Comparison of ENCODE assay signal across 8 mouse cellular contexts in genomic region chr7:6191376-6191775, GRCm38 (mm10). TPM values are rescaled to one million over a fixed set of nuclear protein-coding genes. Genes with fewer than 3 reads are reported as not detected.
DNase-seq lines count a peak whose midpoint lies in the region; ATAC-seq lines count a peak whose summit lies in the region.

No protein-coding gene starts in this region.

- no peak overlapping the region for H3K4me3 ChIP-seq in forebrain, embryonic 11.5 days (ENCODE audit: low read depth, low read length)
- no peak overlapping the region for H3K4me3 ChIP-seq in forebrain, embryonic 15.5 days

- DNase-seq in forebrain, embryonic 11.5 days (ENCODE audit: low spot score) = peak; percentile 72
- DNase-seq in T-cell, adult 2 months (ENCODE audit: low spot score) = peak; percentile 58
- DNase-seq in cerebellum, postnatal 4 days (ENCODE audit: low spot score in 2 of 2) = peak; percentile 55 to 72
- DNase-seq in layer of hippocampus, adult 9-11 months = peak; percentile 63
- peak; percentile 38 to 64 for DNase-seq in spleen, postnatal 36 days (ENCODE audit: low spot score in 2 of 2)

- no peaks in the 10 kb centered on the region for H3K4me1 ChIP-seq in forebrain, embryonic 11.5 days (replicated peaks; ENCODE audit: control insufficient read depth, insufficient read depth, low read length)
- no peaks in the 10 kb centered on the region for H3K4me1 ChIP-seq in forebrain, embryonic 15.5 days

- peak; percentile 12; the same call in 1 of the 2 replicates for ATAC-seq in forebrain, embryonic 11.5 days (replicated peaks; ENCODE audit: low FRiP score)
- ATAC-seq in forebrain, embryonic 15.5 days (replicated peaks) = no peak
- ATAC-seq in granulocyte monocyte progenitor cell, adult 5-6 weeks (replicated peaks; ENCODE audit: poor library complexity, severe bottlenecking) = peak; percentile 68
- peak; percentile 80 for ATAC-seq in megakaryocyte progenitor cell, adult 5-6 weeks (replicated peaks; ENCODE audit: poor library complexity)

- no peak overlapping the region for H3K9ac ChIP-seq in forebrain, embryonic 11.5 days (ENCODE audit: low read length)
- H3K9ac ChIP-seq in forebrain, embryonic 15.5 days (replicated peaks) = no peak overlapping the region

- no peak overlapping the region for H3K27ac ChIP-seq in forebrain, embryonic 11.5 days (ENCODE audit: low read depth, low read length)
- no peak overlapping the region for H3K27ac ChIP-seq in forebrain, embryonic 15.5 days (replicated peaks)

- H3K36me3 ChIP-seq in forebrain, embryonic 11.5 days (ENCODE audit: control insufficient read depth, insufficient read depth, low read length) = peaks cover 6% of the 10 kb centered on the region; the same call in 1 of the 2 replicates
- peaks cover 40% of the 10 kb centered on the region for H3K36me3 ChIP-seq in forebrain, embryonic 15.5 days

- no peaks in the 10 kb centered on the region for H3K9me3 ChIP-seq in forebrain, embryonic 11.5 days (ENCODE audit: control insufficient read depth, low read length)
- no peaks in the 10 kb centered on the region for H3K9me3 ChIP-seq in forebrain, embryonic 15.5 days

- no peak overlapping the region for H3K4me2 ChIP-seq in forebrain, embryonic 11.5 days (ENCODE audit: low read depth, low read length, severe bottlenecking)
- no peak overlapping the region for H3K4me2 ChIP-seq in forebrain, embryonic 15.5 days (replicated peaks)

- no peaks in the 10 kb centered on the region for H3K27me3 ChIP-seq in forebrain, embryonic 11.5 days (ENCODE audit: control insufficient read depth, insufficient read depth, low read length)
- H3K27me3 ChIP-seq in forebrain, embryonic 15.5 days = no peaks in the 10 kb centered on the region

- 40% methylated on average over 3 of the region's 3 CpGs for WGBS in forebrain, embryonic 11.5 days
- 48% methylated on average over 3 of the region's 3 CpGs for WGBS in forebrain, embryonic 15.5 days

RNA-seq across cellular contexts. Expression of gene Galp, which starts 5.5 kb away (rescaled TPM):
- not detected in 2 replicates for polyA plus RNA-seq in forebrain, embryonic 11.5 days (2014; fragmentation: Nextera tagmentation; extraction: Ambion mirVana)
- polyA plus RNA-seq in forebrain, embryonic 15.5 days (2015; fragmentation: Nextera tagmentation; extraction: Ambion mirVana) = not detected in 2 replicates
- not detected in 2 replicates for total RNA-seq in granulocyte monocyte progenitor cell, adult 5-6 weeks (2014; fragmentation: Nextera tagmentation)
- not detected in 2 replicates for total RNA-seq in granulocyte monocyte progenitor cell, adult 5-6 weeks (2017)
- not detected in 2 replicates for total RNA-seq in megakaryocyte progenitor cell, adult 5-6 weeks (2015)
- total RNA-seq in megakaryocyte progenitor cell, adult 5-6 weeks (2017) = not detected in 2 replicates

RNA-seq across cellular contexts. Expression of gene Zfp444, which starts 19.4 kb away (rescaled TPM):
- 73.9 and 82.4 TPM in 2 replicates for polyA plus RNA-seq in forebrain, embryonic 11.5 days (2014; fragmentation: Nextera tagmentation; extraction: Ambion mirVana)
- 111 and 112 TPM in 2 replicates for polyA plus RNA-seq in forebrain, embryonic 15.5 days (2015; fragmentation: Nextera tagmentation; extraction: Ambion mirVana)
- total RNA-seq in granulocyte monocyte progenitor cell, adult 5-6 weeks (2014; fragmentation: Nextera tagmentation) = 11.6 and 14.7 TPM in 2 replicates
- 20.1 and 23.3 TPM in 2 replicates for total RNA-seq in granulocyte monocyte progenitor cell, adult 5-6 weeks (2017)
- total RNA-seq in megakaryocyte progenitor cell, adult 5-6 weeks (2015) = 4.1 and 6.2 TPM in 2 replicates
- total RNA-seq in megakaryocyte progenitor cell, adult 5-6 weeks (2017) = 16.4 and 20.9 TPM in 2 replicates

RNA-seq across cellular contexts. Expression of gene Zscan5b, which starts 30.7 kb away (rescaled TPM):
- not detected in 2 replicates for polyA plus RNA-seq in forebrain, embryonic 11.5 days (2014; fragmentation: Nextera tagmentation; extraction: Ambion mirVana)
- not detected in 2 replicates for polyA plus RNA-seq in forebrain, embryonic 15.5 days (2015; fragmentation: Nextera tagmentation; extraction: Ambion mirVana)
- not detected in 2 replicates for total RNA-seq in granulocyte monocyte progenitor cell, adult 5-6 weeks (2014; fragmentation: Nextera tagmentation)
- total RNA-seq in granulocyte monocyte progenitor cell, adult 5-6 weeks (2017) = not detected in 2 replicates
- not detected in 2 replicates for total RNA-seq in megakaryocyte progenitor cell, adult 5-6 weeks (2015)
- total RNA-seq in megakaryocyte progenitor cell, adult 5-6 weeks (2017) = not detected in 2 replicates

RNA-seq across cellular contexts. Expression of gene Zfp787, which starts 35.6 kb away (rescaled TPM):
- polyA plus RNA-seq in forebrain, embryonic 11.5 days (2014; fragmentation: Nextera tagmentation; extraction: Ambion mirVana) = 11.2 and 12.3 TPM in 2 replicates
- 23.7 and 25.5 TPM in 2 replicates for polyA plus RNA-seq in forebrain, embryonic 15.5 days (2015; fragmentation: Nextera tagmentation; extraction: Ambion mirVana)
- 22.6 and 23.7 TPM in 2 replicates for total RNA-seq in granulocyte monocyte progenitor cell, adult 5-6 weeks (2014; fragmentation: Nextera tagmentation)
- 20.2 and 32.4 TPM in 2 replicates for total RNA-seq in granulocyte monocyte progenitor cell, adult 5-6 weeks (2017)
- total RNA-seq in megakaryocyte progenitor cell, adult 5-6 weeks (2015) = 14.3 and 17.8 TPM in 2 replicates
- total RNA-seq in megakaryocyte progenitor cell, adult 5-6 weeks (2017) = 20.4 and 24.8 TPM in 2 replicates
